Mouse (Mus musculus): ENCODE data around the gene Efcab9.

DNA sequence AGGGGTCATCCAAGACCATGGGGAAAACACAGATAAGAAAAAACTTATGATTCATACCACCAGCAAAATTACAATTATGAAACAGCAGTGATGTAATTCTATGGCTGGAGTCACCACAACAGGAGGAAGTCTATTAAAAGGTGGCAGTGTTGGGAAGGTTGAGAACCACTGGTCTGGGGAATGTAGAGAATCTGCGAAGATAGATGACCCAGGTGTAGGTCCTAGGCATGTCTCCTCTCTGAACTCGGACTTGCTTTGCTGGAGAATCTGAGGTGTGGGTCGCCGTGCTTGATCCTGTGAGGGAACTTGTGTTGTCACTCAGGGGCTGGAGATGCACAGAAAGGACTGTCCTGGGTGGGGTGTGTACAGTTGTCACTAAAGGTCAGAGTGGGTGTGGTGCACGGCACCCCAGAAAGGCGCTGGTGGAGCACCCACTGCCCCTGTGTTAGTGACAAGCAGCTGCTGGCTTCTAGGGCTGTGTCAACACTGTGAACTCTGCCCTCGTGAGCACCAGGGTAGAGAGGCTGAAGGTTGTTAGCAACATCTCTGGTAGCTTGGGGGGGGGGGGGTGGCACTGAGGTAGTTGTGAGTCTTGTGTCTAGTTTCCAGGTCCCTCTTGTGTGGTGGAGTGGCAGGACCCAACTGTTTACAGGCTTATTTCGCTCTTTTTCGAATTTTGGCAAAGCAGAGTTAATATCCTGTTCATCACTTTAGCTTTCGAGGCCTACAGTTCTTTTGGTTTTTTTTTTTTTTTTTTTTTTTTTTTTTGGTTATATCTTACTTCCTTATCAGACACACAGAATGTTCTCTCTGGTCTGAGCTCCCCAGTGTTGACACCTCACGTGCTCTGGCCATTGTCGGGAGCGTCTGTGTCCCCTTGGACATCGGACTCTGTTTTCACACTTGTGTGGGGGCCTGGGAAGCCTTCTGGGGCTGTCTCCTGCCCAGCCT, 22.5 kb upstream of the Efcab9 start:
- TF ChIP-seq GATA1 (IDR thresholded peaks at IDR 0.05; ENCODE audit: borderline replicate concordance, low read length) (no peak), FLI1 (IDR thresholded peaks at IDR 0.05; ENCODE audit: low read length) (no peak)
